Mouse (Mus musculus): ENCODE measurements at regions not wholly inside any gene's neighbourhood (a gene's known extent, or its start where the extent isn't known, plus 50 kb on each side); places are given as distances from the start of the nearest gene placed in this dataset.

DNA sequence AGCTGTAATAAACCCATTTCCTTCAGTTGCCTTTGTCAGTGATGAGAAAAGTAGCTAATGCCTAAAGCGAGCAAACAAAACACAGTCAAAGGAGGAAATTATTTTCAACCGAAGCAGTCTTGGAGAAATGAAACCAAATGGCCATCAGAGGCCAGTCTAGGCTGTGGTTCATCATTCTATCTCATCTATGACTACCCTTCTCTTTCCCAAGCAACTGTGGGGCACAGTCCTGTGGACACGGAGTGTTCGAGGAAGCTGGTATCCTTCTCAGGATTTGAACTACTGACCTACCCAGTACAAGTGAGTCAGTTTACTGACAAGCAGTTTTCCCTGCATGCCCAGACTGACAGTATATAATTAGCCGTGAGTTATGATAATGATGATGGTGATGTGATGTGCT, 319.1 kb downstream of the Bcl11a start:
- Histone ChIP-seq H3K4me1 (ENCODE audit: control insufficient read depth, insufficient read depth, low read length) (no peaks in the 10 kb centered on the region), H3K4me3 (ENCODE audit: low read depth, low read length) (no peak overlapping the region), H3K27ac (ENCODE audit: low read depth, low read length) (no peak overlapping the region), H3K9ac (ENCODE audit: low read length) (no peak overlapping the region), H3K27me3 (ENCODE audit: control insufficient read depth, insufficient read depth, low read length) (no peaks in the 10 kb centered on the region), H3K4me2 (ENCODE audit: low read depth) (no peak overlapping the region), H3K36me3 (ENCODE audit: control insufficient read depth, insufficient read depth, low read length) (no peaks in the 10 kb centered on the region), H3K9me3 (ENCODE audit: control insufficient read depth, low read length) (no peaks in the 10 kb centered on the region)
- 89% methylated on average over 5 of the region's 5 CpGs for WGBS
- DNase-seq (ENCODE audit: low spot score), result no peak
- no peak for ATAC-seq (ENCODE audit: insufficient read depth, low FRiP score, low TSS enrichment)

DNA sequence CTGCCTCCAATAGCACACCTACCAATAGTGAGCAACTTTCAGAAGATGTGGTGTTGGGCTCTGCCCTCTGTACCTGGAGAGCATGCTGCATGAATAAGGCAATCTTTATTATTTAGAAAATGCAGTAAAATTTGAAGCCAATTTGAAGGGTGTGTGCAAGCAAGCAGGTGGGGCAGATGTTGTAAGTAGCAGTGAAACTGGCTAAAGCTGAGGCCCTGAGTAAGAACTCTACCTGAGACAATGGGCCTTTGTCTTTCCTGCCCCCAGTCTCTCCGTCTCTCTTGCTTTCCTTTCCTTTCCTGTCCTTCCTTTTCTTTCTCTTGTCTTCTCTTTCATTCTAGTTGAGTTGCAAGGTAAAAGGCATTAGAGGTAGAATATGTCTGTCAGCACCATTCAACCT, 319.9 kb downstream of the Bcl11a start:
- WGBS, result 54% methylated on average over 1 of the region's 1 CpGs
- no peaks in the 10 kb centered on the region for H3K9me3 ChIP-seq (ENCODE audit: control insufficient read depth, low read length)
- H3K27ac ChIP-seq (ENCODE audit: low read depth, low read length), result no peak overlapping the region
- no peak overlapping the region for H3K4me3 ChIP-seq (ENCODE audit: low read depth, low read length)
- H3K9ac ChIP-seq (ENCODE audit: low read length), result no peak overlapping the region
- no peaks in the 10 kb centered on the region for H3K4me1 ChIP-seq (ENCODE audit: control insufficient read depth, insufficient read depth, low read length)
- H3K36me3 ChIP-seq (ENCODE audit: control insufficient read depth, insufficient read depth, low read length), result no peaks in the 10 kb centered on the region
- H3K27me3 ChIP-seq (ENCODE audit: control insufficient read depth, insufficient read depth, low read length), result no peaks in the 10 kb centered on the region
- DNase-seq (ENCODE audit: low spot score), result no peak
- no peak for ATAC-seq (ENCODE audit: insufficient read depth, low FRiP score, low TSS enrichment)
- no peak overlapping the region for H3K4me2 ChIP-seq (ENCODE audit: low read depth)

DNA sequence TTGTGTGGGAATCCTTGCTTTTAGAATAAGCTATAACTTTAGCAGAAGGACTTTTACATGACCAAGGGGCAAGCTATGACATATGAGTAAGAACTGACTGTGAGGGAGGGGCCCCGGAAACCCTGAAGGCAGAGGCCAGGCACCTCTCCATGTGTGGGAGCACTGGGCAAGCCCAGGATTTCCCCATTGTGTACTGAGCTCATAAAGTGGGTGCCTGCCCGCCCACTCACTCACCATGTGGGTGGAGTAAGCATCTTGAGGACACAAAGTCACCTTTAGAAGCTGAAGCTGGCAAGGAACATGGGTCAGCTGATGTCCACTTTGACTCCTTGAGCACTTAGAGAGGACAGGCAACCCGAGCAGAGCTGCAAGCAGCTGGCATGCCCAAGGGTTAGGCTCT, 323.3 kb downstream of the Bcl11a start:
- H3K9me3 ChIP-seq (ENCODE audit: control insufficient read depth, low read length), result no peaks in the 10 kb centered on the region
- ATAC-seq (ENCODE audit: insufficient read depth, low FRiP score, low TSS enrichment) (no peak), DNase-seq (ENCODE audit: low spot score) (no peak)
- H3K36me3 ChIP-seq (ENCODE audit: control insufficient read depth, insufficient read depth, low read length), result no peaks in the 10 kb centered on the region
- no peak overlapping the region for H3K9ac ChIP-seq (ENCODE audit: low read length)
- H3K4me2 ChIP-seq (ENCODE audit: low read depth), result no peak overlapping the region
- no peaks in the 10 kb centered on the region for H3K4me1 ChIP-seq (ENCODE audit: control insufficient read depth, insufficient read depth, low read length)
- H3K27me3 ChIP-seq (ENCODE audit: control insufficient read depth, insufficient read depth, low read length), result no peaks in the 10 kb centered on the region
- 78% methylated on average over 3 of the region's 3 CpGs for WGBS
- no peak overlapping the region for H3K4me3 ChIP-seq (ENCODE audit: low read depth, low read length)
- no peak overlapping the region for H3K27ac ChIP-seq (ENCODE audit: low read depth, low read length)

DNA sequence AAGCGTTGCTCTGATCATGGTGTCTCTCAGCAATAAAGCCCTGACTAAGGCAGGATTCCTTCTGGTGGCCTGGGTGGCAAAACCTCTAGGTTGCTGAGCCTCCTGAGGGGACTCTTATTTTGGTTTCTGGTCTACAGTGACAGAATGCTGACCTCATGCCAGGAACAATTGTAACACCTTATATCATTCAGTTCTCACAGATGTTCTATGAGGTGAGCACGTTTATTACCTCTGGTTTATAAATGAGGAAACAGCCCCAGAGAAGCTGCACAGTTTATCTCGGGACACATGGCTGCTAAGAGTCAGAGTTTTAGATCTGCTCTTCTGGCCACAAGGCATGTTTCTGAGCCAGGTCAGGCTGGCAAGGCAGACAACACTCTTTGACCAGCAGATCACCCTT, 324.3 kb downstream of the Bcl11a start:
- H3K9ac ChIP-seq (ENCODE audit: low read length), result no peak overlapping the region
- H3K36me3 ChIP-seq (ENCODE audit: control insufficient read depth, insufficient read depth, low read length), result no peaks in the 10 kb centered on the region
- no peak for ATAC-seq (ENCODE audit: insufficient read depth, low FRiP score, low TSS enrichment)
- H3K27me3 ChIP-seq (ENCODE audit: control insufficient read depth, insufficient read depth, low read length), result no peaks in the 10 kb centered on the region
- H3K4me1 ChIP-seq (ENCODE audit: control insufficient read depth, insufficient read depth, low read length), result no peaks in the 10 kb centered on the region
- no peak for DNase-seq (ENCODE audit: low spot score)
- no peaks in the 10 kb centered on the region for H3K9me3 ChIP-seq (ENCODE audit: control insufficient read depth, low read length)
- H3K4me2 ChIP-seq (ENCODE audit: low read depth), result no peak overlapping the region
- H3K4me3 ChIP-seq (ENCODE audit: low read depth, low read length), result no peak overlapping the region
- no peak overlapping the region for H3K27ac ChIP-seq (ENCODE audit: low read depth, low read length)
- 49% methylated on average over 3 of the region's 3 CpGs for WGBS

DNA sequence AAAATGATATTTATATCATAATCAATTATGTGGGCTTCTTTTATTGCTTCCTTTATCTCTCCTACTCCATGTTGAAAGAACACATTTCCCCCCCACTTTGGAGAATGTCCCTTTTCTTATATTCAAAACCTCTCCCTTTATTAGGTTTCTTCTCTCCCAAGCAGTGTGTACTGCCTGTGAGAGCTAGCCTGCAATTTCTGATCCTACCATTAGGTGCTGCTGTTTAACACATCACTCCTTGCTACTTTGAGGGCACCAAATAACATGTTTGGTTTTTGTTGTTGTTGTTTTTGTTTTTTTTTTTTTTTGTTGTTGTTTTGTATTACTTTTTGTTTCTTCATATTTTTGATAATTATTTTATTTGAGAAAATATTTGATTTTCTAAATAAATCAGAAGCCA, 336.9 kb downstream of the Bcl11a start:
- ATAC-seq (ENCODE audit: insufficient read depth, low FRiP score, low TSS enrichment) (no peak), DNase-seq (ENCODE audit: low spot score) (no peak)
- no peaks in the 10 kb centered on the region for H3K36me3 ChIP-seq (ENCODE audit: control insufficient read depth, insufficient read depth, low read length)
- no peaks in the 10 kb centered on the region for H3K27me3 ChIP-seq (ENCODE audit: control insufficient read depth, insufficient read depth, low read length)
- no peak overlapping the region for H3K9ac ChIP-seq (ENCODE audit: low read length)
- H3K4me3 ChIP-seq (ENCODE audit: low read depth, low read length), result no peak overlapping the region
- no peak overlapping the region for H3K27ac ChIP-seq (ENCODE audit: low read depth, low read length)
- H3K4me1 ChIP-seq (ENCODE audit: control insufficient read depth, insufficient read depth, low read length), result no peaks in the 10 kb centered on the region
- no peak overlapping the region for H3K4me2 ChIP-seq (ENCODE audit: low read depth)
- H3K9me3 ChIP-seq (ENCODE audit: control insufficient read depth, low read length), result 0 out of 2 replicates have a peak, but pooled peaks cover 5% of the 10 kb centered on the region

DNA sequence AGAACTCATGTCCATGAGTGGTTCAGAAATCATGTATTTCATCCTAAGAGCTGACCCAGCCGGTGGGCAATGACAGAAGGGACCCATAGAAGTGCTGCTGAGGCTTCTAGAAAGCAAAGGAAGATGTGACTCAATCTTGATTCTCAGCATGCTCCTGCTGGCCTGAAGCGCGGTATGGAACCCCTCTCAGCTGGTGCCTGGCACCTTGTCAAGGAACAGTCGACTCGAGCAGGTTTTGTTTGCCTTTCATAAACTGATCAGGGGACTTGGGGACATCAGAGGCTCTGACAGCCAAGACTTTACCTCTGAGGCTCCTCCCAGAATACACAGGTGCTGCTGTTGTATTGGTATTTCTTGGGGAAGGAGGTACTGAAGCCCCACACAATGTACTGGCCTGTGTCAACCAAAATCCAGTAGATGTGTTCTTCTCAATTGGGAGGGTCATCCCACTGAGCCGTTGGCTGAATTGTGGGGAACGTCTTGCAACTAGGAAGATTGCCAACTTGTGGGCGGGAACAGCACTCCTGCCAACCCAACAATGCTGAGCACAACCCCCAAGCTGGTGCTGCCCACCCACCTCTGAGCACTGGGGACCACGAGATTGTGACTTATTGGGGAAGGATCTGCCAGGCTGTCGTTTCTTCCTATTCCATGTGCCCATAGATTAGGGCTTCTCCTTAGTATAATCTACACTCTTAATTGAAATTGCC, 344.4 kb downstream of the Bcl11a start:
- ATAC-seq (ENCODE audit: insufficient read depth, low FRiP score, low TSS enrichment), result no peak
- no peak for DNase-seq (ENCODE audit: low spot score)
- Histone ChIP-seq H3K27me3 (ENCODE audit: control insufficient read depth, insufficient read depth, low read length) (no peaks in the 10 kb centered on the region), H3K9me3 (ENCODE audit: control insufficient read depth, low read length) (0 out of 2 replicates have a peak, but pooled peaks cover 5% of the 10 kb centered on the region), H3K9ac (ENCODE audit: low read length) (no peak overlapping the region), H3K4me2 (ENCODE audit: low read depth) (no peak overlapping the region), H3K4me3 (ENCODE audit: low read depth, low read length) (no peak overlapping the region), H3K27ac (ENCODE audit: low read depth, low read length) (no peak overlapping the region), H3K36me3 (ENCODE audit: control insufficient read depth, insufficient read depth, low read length) (no peaks in the 10 kb centered on the region), H3K4me1 (ENCODE audit: control insufficient read depth, insufficient read depth, low read length) (no peaks in the 10 kb centered on the region)
- 87% methylated on average over 10 of the region's 10 CpGs for WGBS

DNA sequence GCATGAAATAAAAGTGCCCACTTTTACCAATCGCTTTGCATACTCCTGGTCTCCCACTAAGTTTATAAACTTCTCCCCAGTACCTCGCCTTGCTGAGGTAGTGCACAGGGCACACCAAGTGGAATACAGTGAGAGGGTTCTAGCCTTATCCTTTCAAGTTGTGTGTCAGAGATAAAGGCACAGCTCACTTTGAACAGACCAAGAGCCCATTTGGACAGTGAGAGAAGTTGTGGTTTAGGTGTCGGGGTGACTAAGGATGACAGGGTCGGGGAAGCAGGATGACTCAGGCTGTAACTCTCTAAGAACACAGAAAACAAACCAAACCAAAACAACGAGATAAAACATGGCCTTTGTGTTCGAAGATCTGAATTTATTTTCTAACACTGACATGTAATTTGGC, 345.4 kb downstream of the Bcl11a start:
- no peak overlapping the region for H3K4me3 ChIP-seq (ENCODE audit: low read depth, low read length)
- H3K4me1 ChIP-seq (ENCODE audit: control insufficient read depth, insufficient read depth, low read length), result no peaks in the 10 kb centered on the region
- H3K9me3 ChIP-seq (ENCODE audit: control insufficient read depth, low read length), result no peaks in the 10 kb centered on the region
- no peaks in the 10 kb centered on the region for H3K27me3 ChIP-seq (ENCODE audit: control insufficient read depth, insufficient read depth, low read length)
- ATAC-seq (ENCODE audit: insufficient read depth, low FRiP score, low TSS enrichment) (no peak), DNase-seq (ENCODE audit: low spot score) (no peak)
- H3K27ac ChIP-seq (ENCODE audit: low read depth, low read length), result no peak overlapping the region
- H3K4me2 ChIP-seq (ENCODE audit: low read depth), result no peak overlapping the region
- no peak overlapping the region for H3K9ac ChIP-seq (ENCODE audit: low read length)
- WGBS, result 82% methylated on average over 6 of the region's 6 CpGs
- no peaks in the 10 kb centered on the region for H3K36me3 ChIP-seq (ENCODE audit: control insufficient read depth, insufficient read depth, low read length)

DNA sequence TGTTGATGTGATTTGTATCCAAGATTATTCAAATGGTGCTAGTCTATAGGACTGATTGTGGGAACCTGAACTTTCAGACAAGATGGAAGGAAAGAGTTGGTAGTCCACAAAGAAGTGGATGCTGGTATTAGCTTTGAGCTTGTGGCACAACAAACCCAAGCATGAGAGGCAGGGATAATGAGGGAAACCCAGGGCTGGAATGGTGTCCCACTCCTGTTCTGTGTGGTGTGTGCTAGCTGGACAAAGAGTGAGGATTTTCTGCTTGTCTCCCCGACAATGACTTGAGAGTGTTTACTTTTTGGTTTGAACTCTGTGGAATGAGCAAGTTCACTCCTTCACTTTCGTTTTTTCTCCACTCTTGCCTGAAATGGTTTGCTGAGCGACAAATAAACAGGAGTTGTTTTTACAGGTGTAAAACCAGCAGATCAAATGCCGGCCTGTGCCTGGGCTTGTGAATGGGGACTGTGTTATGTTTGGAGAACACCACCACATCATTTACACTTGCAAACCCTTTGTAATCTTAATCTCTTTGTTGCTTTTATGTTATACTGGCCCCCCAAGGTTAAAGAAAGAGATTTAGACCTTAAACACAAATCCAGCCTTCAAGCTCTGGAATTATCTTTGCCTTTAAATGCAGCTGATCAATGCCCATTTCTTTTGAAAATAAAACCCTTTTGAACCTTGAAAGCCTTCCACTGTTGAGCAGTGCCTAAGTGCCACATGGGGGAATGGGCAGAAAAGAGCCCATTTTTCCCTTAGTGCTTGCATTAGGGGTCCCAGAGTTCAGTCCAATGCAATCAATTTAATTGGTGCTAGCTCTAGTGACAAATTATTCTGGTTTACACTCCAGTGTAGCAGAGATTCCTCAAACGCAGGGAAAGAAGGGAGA, 349.4 kb downstream of the Bcl11a start:
- H3K4me2 ChIP-seq (ENCODE audit: low read depth), result no peak overlapping the region
- no peak overlapping the region for H3K9ac ChIP-seq (ENCODE audit: low read length)
- ATAC-seq (ENCODE audit: insufficient read depth, low FRiP score, low TSS enrichment) (no peak), DNase-seq (ENCODE audit: low spot score) (peak; percentile 22)
- H3K27ac ChIP-seq (ENCODE audit: low read depth, low read length), result no peak overlapping the region
- no peaks in the 10 kb centered on the region for H3K36me3 ChIP-seq (ENCODE audit: control insufficient read depth, insufficient read depth, low read length)
- H3K27me3 ChIP-seq (ENCODE audit: control insufficient read depth, insufficient read depth, low read length), result no peaks in the 10 kb centered on the region
- H3K4me1 ChIP-seq (ENCODE audit: control insufficient read depth, insufficient read depth, low read length), result no peaks in the 10 kb centered on the region
- no peak overlapping the region for H3K4me3 ChIP-seq (ENCODE audit: low read depth, low read length)
- no peaks in the 10 kb centered on the region for H3K9me3 ChIP-seq (ENCODE audit: control insufficient read depth, low read length)
- WGBS, result 17% methylated on average over 5 of the region's 5 CpGs

DNA sequence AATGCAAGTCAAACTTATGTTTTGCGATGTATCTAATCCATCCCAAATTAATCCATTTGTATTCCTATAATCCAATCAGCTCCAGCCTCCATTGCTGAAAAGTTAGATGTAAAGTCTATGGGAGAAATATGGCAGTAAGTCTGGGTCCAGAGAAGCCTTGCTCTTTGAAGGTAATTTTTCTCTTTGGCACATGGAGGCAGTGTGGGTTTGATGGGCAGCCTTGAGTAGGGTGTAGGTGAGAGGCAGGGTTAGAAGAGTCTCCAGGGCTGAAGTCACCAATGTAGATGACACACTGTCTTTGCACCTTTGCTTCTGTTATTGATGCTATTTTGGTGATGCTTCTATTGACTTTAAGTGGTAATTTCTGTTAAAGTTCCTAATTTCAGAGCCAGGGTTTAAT, 370.8 kb downstream of the Bcl11a start:
- 96% methylated on average over 1 of the region's 1 CpGs for WGBS

More for the DNA sequence above, 370.8 kb downstream of the Bcl11a start:
- DNase-seq (ENCODE audit: low spot score), result no peak
- H3K36me3 ChIP-seq (ENCODE audit: control insufficient read depth, insufficient read depth, low read length), result no peaks in the 10 kb centered on the region
- H3K27me3 ChIP-seq (ENCODE audit: control insufficient read depth, insufficient read depth, low read length), result no peaks in the 10 kb centered on the region
- no peak overlapping the region for H3K9ac ChIP-seq (ENCODE audit: low read length)
- ATAC-seq (ENCODE audit: insufficient read depth, low FRiP score, low TSS enrichment), result no peak
- H3K4me3 ChIP-seq (ENCODE audit: low read depth, low read length), result no peak overlapping the region
- no peaks in the 10 kb centered on the region for H3K4me1 ChIP-seq (ENCODE audit: control insufficient read depth, insufficient read depth, low read length)
- H3K27ac ChIP-seq (ENCODE audit: low read depth, low read length), result no peak overlapping the region
- H3K4me2 ChIP-seq (ENCODE audit: low read depth), result no peak overlapping the region
- no peaks in the 10 kb centered on the region for H3K9me3 ChIP-seq (ENCODE audit: control insufficient read depth, low read length)
